Mouse (Mus musculus): ENCODE measurements at regions not wholly inside any gene's neighbourhood (a gene's known extent, or its start where the extent isn't known, plus 50 kb on each side); places are given as distances from the start of the nearest gene placed in this dataset.

- TF ChIP-seq EP300 (optimal IDR thresholded peaks at IDR 0.05) (no peak), CTCF (IDR thresholded peaks at IDR 0.05; ENCODE audit: low read depth) (no peak)
These were observed 133.4 kb upstream of the Fam241a start for GRCm38 (mm10) chr3:128029565-128029915.

Data from stomach, postnatal 0 days (tissue).